ENCODE assay signal across 11 mouse cellular contexts in the genomic region with DNA sequence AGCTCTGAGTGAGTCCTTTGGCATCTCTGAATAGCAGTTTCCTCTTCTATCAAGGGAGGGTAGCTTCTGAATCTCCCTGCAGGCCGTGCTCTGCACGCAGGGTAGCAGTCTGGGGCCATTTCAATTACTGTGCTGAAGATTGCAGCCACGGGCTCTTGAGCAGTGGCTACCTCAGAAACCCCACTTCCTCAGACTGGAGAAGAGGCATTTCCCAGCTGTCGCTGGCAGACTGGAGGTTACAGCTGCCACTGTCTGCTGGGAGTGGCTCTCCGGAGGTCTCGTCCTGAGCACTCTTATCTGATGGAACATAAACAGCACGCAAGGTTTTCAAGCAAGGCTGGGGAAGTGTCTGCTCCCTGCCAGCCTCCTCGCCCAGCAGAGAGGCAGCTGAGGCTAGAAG. TPM values are rescaled to one million over a fixed set of nuclear protein-coding genes. Genes with fewer than 3 reads are reported as not detected.
DNase-seq lines count a peak whose midpoint lies in the region; ATAC-seq lines count a peak whose summit lies in the region.
"Had no signal": no experiment of that assay in that cellular context is flagged by ENCODE, and none has a peak within 500 bp of the region (broad histone marks: within the 10 kb centered on the region; RNA-seq: fewer than 3 reads in every experiment).

No protein-coding gene starts in this region.

- peaks cover 8% of the 10 kb centered on the region; the same call in 1 of the 2 replicates for H3K4me1 ChIP-seq in forebrain, embryonic 15.5 days
- no peaks in the 10 kb centered on the region for H3K4me1 ChIP-seq in forebrain, embryonic 14.5 days (ENCODE audit: control insufficient read depth, insufficient read depth, low read length)
- H3K4me1 ChIP-seq in neural tube, embryonic 11.5 days (ENCODE audit: control insufficient read depth, insufficient read depth, low read length): peaks cover 10% of the 10 kb centered on the region

- no peak overlapping the region for H3K9ac ChIP-seq in forebrain, embryonic 15.5 days (replicated peaks)
- H3K9ac ChIP-seq in forebrain, embryonic 14.5 days (ENCODE audit: low read length): no peak overlapping the region
- H3K9ac ChIP-seq in neural tube, embryonic 11.5 days (ENCODE audit: low read length): peak overlapping the region; percentile 14; the same call in 1 of the 2 replicates
- H3K9ac ChIP-seq: liver, embryonic 14.5 days; stomach, embryonic 15.5 days had no signal

- no peak overlapping the region for H3K4me3 ChIP-seq in forebrain, embryonic 15.5 days
- H3K4me3 ChIP-seq in forebrain, embryonic 14.5 days (ENCODE audit: low read depth, low read length): no peak overlapping the region
- H3K4me3 ChIP-seq in neural tube, embryonic 11.5 days (ENCODE audit: low read depth, low read length): no peak overlapping the region
- H3K4me3 ChIP-seq: layer of hippocampus, adult 2 months; stomach, embryonic 15.5 days had no signal

- no peak overlapping the region for H3K4me2 ChIP-seq in forebrain, embryonic 15.5 days (replicated peaks)
- H3K4me2 ChIP-seq in forebrain, embryonic 14.5 days (ENCODE audit: low read length): no peak overlapping the region
- no peak overlapping the region for H3K4me2 ChIP-seq in neural tube, embryonic 11.5 days (ENCODE audit: low read depth)
- H3K4me2 ChIP-seq: stomach, embryonic 15.5 days had no signal

- H3K27ac ChIP-seq in forebrain, embryonic 15.5 days (replicated peaks): 0 out of 2 replicates have a peak overlapping the region, but pooled peaks have one; percentile 9
- H3K27ac ChIP-seq in forebrain, embryonic 14.5 days (ENCODE audit: low read depth, low read length): no peak overlapping the region
- H3K27ac ChIP-seq in neural tube, embryonic 11.5 days (ENCODE audit: low read depth, low read length): 0 out of 2 replicates have a peak overlapping the region, but pooled peaks have one; percentile 34
- H3K27ac ChIP-seq: layer of hippocampus, adult 2 months; liver, embryonic 14.5 days; stomach, embryonic 15.5 days had no signal

- no peaks in the 10 kb centered on the region for H3K9me3 ChIP-seq in forebrain, embryonic 15.5 days
- no peaks in the 10 kb centered on the region for H3K9me3 ChIP-seq in forebrain, embryonic 14.5 days (replicated peaks; ENCODE audit: control insufficient read depth, low read length)
- no peaks in the 10 kb centered on the region for H3K9me3 ChIP-seq in neural tube, embryonic 11.5 days (ENCODE audit: control insufficient read depth, low read length)
- H3K9me3 ChIP-seq: stomach, embryonic 15.5 days had no signal

- 44% methylated on average over 8 of the region's 8 CpGs for WGBS in forebrain, embryonic 15.5 days
- WGBS in forebrain, embryonic 14.5 days: 60% methylated on average over 8 of the region's 8 CpGs
- 37% methylated on average over 8 of the region's 8 CpGs for WGBS in neural tube, embryonic 11.5 days

- H3K36me3 ChIP-seq in forebrain, embryonic 15.5 days: no peaks in the 10 kb centered on the region
- H3K36me3 ChIP-seq in forebrain, embryonic 14.5 days (ENCODE audit: control insufficient read depth, insufficient read depth, low read length): no peaks in the 10 kb centered on the region
- no peaks in the 10 kb centered on the region for H3K36me3 ChIP-seq in neural tube, embryonic 11.5 days (ENCODE audit: control insufficient read depth, insufficient read depth, low read length)
- H3K36me3 ChIP-seq: stomach, embryonic 15.5 days had no signal

- no peak for ATAC-seq in forebrain, embryonic 15.5 days (replicated peaks)
- ATAC-seq in forebrain, embryonic 14.5 days: no peak
- no peak for ATAC-seq in neural tube, embryonic 11.5 days (ENCODE audit: insufficient read depth, low FRiP score, low TSS enrichment)

- DNase-seq in forebrain, embryonic 14.5 days (ENCODE audit: low spot score): no peak
- no peak for DNase-seq in neural tube, embryonic 11.5 days (ENCODE audit: low spot score)
- no peak for DNase-seq in neural tube, embryonic 10.5 days (ENCODE audit: extremely low spot score, low spot score)
- peak; percentile 15 for DNase-seq in lung, postnatal 14 days
- DNase-seq in right cerebral cortex, adult 2 months (ENCODE audit: low spot score in 2 of 2): no peak
- DNase-seq in kidney, adult 11 months: no peak
- no peak for DNase-seq in kidney, postnatal 10 days

- H3K27me3 ChIP-seq in forebrain, embryonic 15.5 days: no peaks in the 10 kb centered on the region
- H3K27me3 ChIP-seq in forebrain, embryonic 14.5 days (replicated peaks; ENCODE audit: control insufficient read depth, insufficient read depth, low read length): no peaks in the 10 kb centered on the region
- no peaks in the 10 kb centered on the region for H3K27me3 ChIP-seq in neural tube, embryonic 11.5 days (ENCODE audit: control insufficient read depth, insufficient read depth, low read length)

RNA-seq across cellular contexts. Expression of a gene that starts 20.2 kb away (rescaled TPM):
- 1.6 TPM in 2 replicates for polyA plus RNA-seq in forebrain, embryonic 15.5 days (2015; fragmentation: Nextera tagmentation; extraction: Ambion mirVana)
- 1.0 and 1.4 TPM in 2 replicates for polyA plus RNA-seq in forebrain, embryonic 14.5 days (2014; fragmentation: Nextera tagmentation; extraction: Ambion mirVana)
- polyA plus RNA-seq in neural tube, embryonic 11.5 days (2014; fragmentation: Nextera tagmentation; extraction: Ambion mirVana): 3.4 and 4.0 TPM in 2 replicates
